Mouse (Mus musculus): ENCODE results near the gene Kcnk6. TPM values are rescaled to one million over a fixed set of nuclear protein-coding genes. Genes with fewer than 3 reads are reported as not detected.

Gene Kcnk6
- polyA plus RNA-seq, 1 experiment from 2014 or later: 1.2 TPM

Other genes with a start within 250 kb of the Kcnk6 start
- gene Ryr1, start 107.3 kb downstream of the Kcnk6 start, polyA plus RNA-seq (2014; fragmentation: Nextera tagmentation; extraction: Ambion mirVana): 0.05 and 0.08 TPM in 2 replicates
- gene Rasgrp4, start 97.7 kb downstream of the Kcnk6 start, polyA plus RNA-seq (2014; fragmentation: Nextera tagmentation; extraction: Ambion mirVana): 0.39 and 0.43 TPM in 2 replicates
- 13.9 and 14.4 TPM in 2 replicates for gene Fam98c, start 76.3 kb downstream of the Kcnk6 start, polyA plus RNA-seq (2014; fragmentation: Nextera tagmentation; extraction: Ambion mirVana)
- 0.28 and 0.86 TPM in 2 replicates for gene Ggn, start 62.3 kb downstream of the Kcnk6 start, polyA plus RNA-seq (2014; fragmentation: Nextera tagmentation; extraction: Ambion mirVana)
- gene Spred3, start 62.1 kb downstream of the Kcnk6 start, polyA plus RNA-seq (2014; fragmentation: Nextera tagmentation; extraction: Ambion mirVana): 1.3 and 1.6 TPM in 2 replicates
- gene Psmd8, start 51.8 kb downstream of the Kcnk6 start, polyA plus RNA-seq (2014; fragmentation: Nextera tagmentation; extraction: Ambion mirVana): 227 and 241 TPM in 2 replicates
- gene Catsperg1, start 18.5 kb downstream of the Kcnk6 start, polyA plus RNA-seq (2014; fragmentation: Nextera tagmentation; extraction: Ambion mirVana): 0.44 and 0.66 TPM in 2 replicates
- 105 and 114 TPM in 2 replicates for gene Yif1b, start 5.8 kb upstream of the Kcnk6 start, polyA plus RNA-seq (2014; fragmentation: Nextera tagmentation; extraction: Ambion mirVana)
- 5.9 and 7.7 TPM in 2 replicates for gene 2200002D01Rik, start 16.0 kb upstream of the Kcnk6 start, polyA plus RNA-seq (2014; fragmentation: Nextera tagmentation; extraction: Ambion mirVana)
- 93.5 and 98.5 TPM in 2 replicates for gene Spint2, start 49.4 kb upstream of the Kcnk6 start, polyA plus RNA-seq (2014; fragmentation: Nextera tagmentation; extraction: Ambion mirVana)
- gene Ppp1r14a, start 56.8 kb upstream of the Kcnk6 start, polyA plus RNA-seq (2014; fragmentation: Nextera tagmentation; extraction: Ambion mirVana): 11.8 TPM in 2 replicates
- gene Dpf1, start 71.4 kb upstream of the Kcnk6 start, polyA plus RNA-seq (2014; fragmentation: Nextera tagmentation; extraction: Ambion mirVana): 0.54 and 1.5 TPM in 2 replicates